Mouse (Mus musculus) spleen, adult 2 months (tissue): ENCODE measurements around the gene Mvb12a. TPM values are rescaled to one million over a fixed set of nuclear protein-coding genes. Genes with fewer than 3 reads are reported as not detected.

Source experiments
- DNase-seq, 2 experiments: peaks; one replicate each; pipeline versions ENCODE4 v3.0.0 to v3.0.0-alpha.2; 2012 to 2021; ENCODE audit warnings: low spot score in 2 of 2, low read depth in 1 of 2
- H3K27ac ChIP-seq: fragments of 200-500 bp; 2 replicates; pipeline ENCODE4 v1.5.1; 2012; ENCODE audit warnings: low read length, inconsistent platforms; ENCODE audit not compliant: insufficient read depth
- H3K27me3 ChIP-seq: fragments of 200-500 bp; 2 replicates; pipeline ENCODE4 v1.6.1; 2012; ENCODE audit warnings: mild to moderate bottlenecking, moderate library complexity, low read length, inconsistent platforms; ENCODE audit not compliant: control insufficient read depth, insufficient read depth
- H3K36me3 ChIP-seq: fragments of 200-500 bp; 2 replicates; pipeline ENCODE4 v1.6.1; 2012; ENCODE audit warnings: mild to moderate bottlenecking, low read length, inconsistent platforms; ENCODE audit not compliant: control insufficient read depth, insufficient read depth
- H3K4me1 ChIP-seq: fragments of 200-500 bp; 2 replicates; pipeline ENCODE4 v1.6.1; 2011; ENCODE audit warnings: inconsistent platforms; ENCODE audit not compliant: control insufficient read depth, insufficient read depth, insufficient read length
- H3K4me3 ChIP-seq: fragments of 200-500 bp; 2 replicates; pipeline ENCODE4 v1.5.1; 2011; ENCODE audit warnings: mild to moderate bottlenecking, inconsistent platforms; ENCODE audit not compliant: insufficient read depth, insufficient read length; ENCODE audit errors: extremely low read depth
- CTCF ChIP-seq: fragments of 200-500 bp; IDR thresholded peaks from 2 replicates; pipeline ENCODE4 v1.5.1; 2011; ENCODE audit warnings: mild to moderate bottlenecking, inconsistent platforms; ENCODE audit not compliant: insufficient read depth, insufficient read length, insufficient replicate concordance; ENCODE audit errors: extremely low read depth
- POLR2A ChIP-seq: fragments of 200-500 bp; IDR thresholded peaks from 2 replicates; pipeline ENCODE4 v1.6.1; 2011; ENCODE audit warnings: low read depth, low read length, inconsistent platforms
- whole genome bisulfite sequencing: fragments of 180-500 bp; shearing (Covaris S2); methylation state at CpG from one replicate; pipeline ENCODE4 v1.1.7; 2018; 5-methylcytosine and 5-hydroxymethylcytosine counted together
- polyA plus RNA-seq: library from polyadenylated mRNA; depleted of rRNA; stranded (reverse); fragments of >200 nt; gene quantifications from 2 replicates; pipeline ENCODE4 v1.2.3, GENCODE M21; 2012; rRNA removed

The Mvb12a gene
- polyA plus RNA-seq, 1 experiment = 89.9 TPM

DNA sequence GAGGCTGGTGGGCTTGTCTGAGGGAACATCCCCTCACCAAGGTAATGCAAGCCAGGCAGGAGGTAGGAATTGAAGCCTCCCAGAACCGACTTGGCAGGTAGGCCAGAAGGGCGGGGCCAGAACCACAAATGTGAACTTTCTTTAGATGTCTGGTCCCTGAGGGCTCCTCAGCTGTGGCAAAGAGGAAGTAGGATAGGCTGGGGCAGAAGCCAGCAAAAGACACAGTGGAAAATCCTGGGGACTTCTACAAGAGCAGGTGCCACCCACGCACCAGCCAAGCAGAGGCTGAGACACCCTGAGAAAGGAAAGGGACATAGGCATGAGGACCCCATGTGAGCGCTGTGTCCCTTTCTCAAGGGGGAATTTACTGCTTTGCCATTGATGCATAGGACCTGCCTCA, 54.1 kb downstream of the Mvb12a start:
- peak; percentile 75 to 81 for DNase-seq
- peak overlapping the region; percentile 84 for H3K27ac ChIP-seq
- 12% methylated on average over 4 of the region's 4 CpGs for WGBS
- no peaks in the 10 kb centered on the region for H3K36me3 ChIP-seq
- peak overlapping the region; percentile 10 for H3K4me3 ChIP-seq
- H3K27me3 ChIP-seq = no peaks in the 10 kb centered on the region
- TF ChIP-seq CTCF (no peak), POLR2A (no peak)
- peaks cover 27% of the 10 kb centered on the region; the same call in 1 of the 2 replicates for H3K4me1 ChIP-seq

DNA sequence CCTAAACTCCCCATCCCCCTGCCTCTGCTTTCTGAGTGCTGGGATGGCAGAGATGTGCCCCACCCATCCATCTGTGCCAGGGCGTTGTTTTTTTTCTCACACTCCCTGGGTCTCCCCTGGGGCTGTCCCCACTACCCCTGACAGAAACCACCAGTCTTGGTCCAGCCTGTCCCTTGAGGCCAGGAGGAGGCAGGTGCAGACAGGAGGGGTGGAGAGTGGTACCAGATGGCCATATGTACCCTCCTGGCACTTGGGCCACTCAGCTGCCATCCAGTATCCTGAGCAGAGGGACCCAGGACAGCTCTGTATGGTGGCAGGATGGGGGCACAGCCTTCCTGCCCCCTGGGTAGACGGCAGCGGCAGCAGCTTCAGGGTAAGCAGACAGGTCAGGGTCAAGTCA, 54.7 kb downstream of the Mvb12a start, which contains the start of gene Fam129c:
Gene Fam129c, plus strand, starts transcription at position 198 of the 400 bp plus-strand sequence.
- peaks cover 33% of the 10 kb centered on the region for H3K4me1 ChIP-seq
- H3K27ac ChIP-seq = peak within 1 kb of the TSS; percentile 84
- WGBS = 43% methylated on average over 3 of the region's 3 CpGs
- DNase-seq = peak in 1 of 2 experiments; percentile 64
- H3K36me3 ChIP-seq = no peaks in the 10 kb centered on the region
- H3K27me3 ChIP-seq = no peaks in the 10 kb centered on the region
- TF ChIP-seq POLR2A = no peak
- no peak for TF ChIP-seq CTCF
- peak within 1 kb of the TSS; percentile 50 for H3K4me3 ChIP-seq

Other genes with a start within 250 kb of the Mvb12a start
- 104 and 113 TPM in 2 replicates for gene Use1, start 176.1 kb upstream of the Mvb12a start, polyA plus RNA-seq
- gene Ocel1, start 171.6 kb upstream of the Mvb12a start, polyA plus RNA-seq = 16.8 and 20.6 TPM in 2 replicates
- 59.4 and 88.0 TPM in 2 replicates for gene Nr2f6, start 161.0 kb upstream of the Mvb12a start, polyA plus RNA-seq
- 14.7 and 18.4 TPM in 2 replicates for gene Ushbp1, start 147.1 kb upstream of the Mvb12a start, polyA plus RNA-seq
- 104 and 128 TPM in 2 replicates for gene Babam1, start 146.1 kb upstream of the Mvb12a start, polyA plus RNA-seq
- 15.0 and 19.4 TPM in 2 replicates for gene Ankle1, start 136.9 kb upstream of the Mvb12a start, polyA plus RNA-seq
- gene Abhd8, start 79.3 kb upstream of the Mvb12a start, polyA plus RNA-seq = 55.1 and 75.0 TPM in 2 replicates
- gene Mrpl34, start 78.0 kb upstream of the Mvb12a start, polyA plus RNA-seq = 46.4 and 69.8 TPM in 2 replicates
- gene Dda1, start 73.7 kb upstream of the Mvb12a start, polyA plus RNA-seq = 67.8 and 83.4 TPM in 2 replicates
- 15.1 and 20.2 TPM in 2 replicates for gene Ano8, start 57.0 kb upstream of the Mvb12a start, polyA plus RNA-seq
- 26.3 and 33.3 TPM in 2 replicates for gene Gtpbp3, start 54.8 kb upstream of the Mvb12a start, polyA plus RNA-seq
- gene Plvap, start 31.2 kb upstream of the Mvb12a start, polyA plus RNA-seq = 383 and 496 TPM in 2 replicates
- 0.08 and 0.11 TPM in 2 replicates for gene Ccdc194, start 17.2 kb upstream of the Mvb12a start, polyA plus RNA-seq
- gene Bst2, start 5.5 kb upstream of the Mvb12a start, polyA plus RNA-seq = 371 and 457 TPM in 2 replicates
- gene Tmem221, start 15.9 kb downstream of the Mvb12a start, polyA plus RNA-seq = 8.5 and 8.9 TPM in 2 replicates
- not detected in 2 replicates for gene Nxnl1, start 23.7 kb downstream of the Mvb12a start, polyA plus RNA-seq
- 38.2 and 47.0 TPM in 2 replicates for gene Slc27a1, start 26.0 kb downstream of the Mvb12a start, polyA plus RNA-seq
- gene Pgls, start 49.3 kb downstream of the Mvb12a start, polyA plus RNA-seq = 171 and 224 TPM in 2 replicates
- 115 and 173 TPM in 2 replicates for gene Fam129c, start 54.7 kb downstream of the Mvb12a start, polyA plus RNA-seq
- gene Colgalt1, start 68.1 kb downstream of the Mvb12a start, polyA plus RNA-seq = 159 and 216 TPM in 2 replicates
- 0.47 and 0.54 TPM in 2 replicates for gene Unc13a, start 128.8 kb downstream of the Mvb12a start, polyA plus RNA-seq
- gene Jak3, start 133.4 kb downstream of the Mvb12a start, polyA plus RNA-seq = 62.6 and 81.5 TPM in 2 replicates
- 52.4 and 70.9 TPM in 2 replicates for gene Insl3, start 146.3 kb downstream of the Mvb12a start, polyA plus RNA-seq
- 5.2 and 5.6 TPM in 2 replicates for gene B3gnt3, start 158.9 kb downstream of the Mvb12a start, polyA plus RNA-seq
- 247 and 301 TPM in 2 replicates for gene Fcho1, start 182.8 kb downstream of the Mvb12a start, polyA plus RNA-seq